Mouse (Mus musculus) gastrocnemius, postnatal 36 days (tissue): ENCODE measurements at regions not wholly inside any gene's neighbourhood (a gene's known extent, or its start where the extent isn't known, plus 50 kb on each side); places are given as distances from the start of the nearest gene placed in this dataset.

Experiments
- DNase-seq, 2 experiments: peaks; one replicate each; pipeline ENCODE4 v3.0.0; 2022
- intact Hi-C: fragments of 180-260 bp; cut with DNase I; formaldehyde crosslinking; loops from one replicate; pipeline ENCODE4 v1.15.1; 2025

DNA sequence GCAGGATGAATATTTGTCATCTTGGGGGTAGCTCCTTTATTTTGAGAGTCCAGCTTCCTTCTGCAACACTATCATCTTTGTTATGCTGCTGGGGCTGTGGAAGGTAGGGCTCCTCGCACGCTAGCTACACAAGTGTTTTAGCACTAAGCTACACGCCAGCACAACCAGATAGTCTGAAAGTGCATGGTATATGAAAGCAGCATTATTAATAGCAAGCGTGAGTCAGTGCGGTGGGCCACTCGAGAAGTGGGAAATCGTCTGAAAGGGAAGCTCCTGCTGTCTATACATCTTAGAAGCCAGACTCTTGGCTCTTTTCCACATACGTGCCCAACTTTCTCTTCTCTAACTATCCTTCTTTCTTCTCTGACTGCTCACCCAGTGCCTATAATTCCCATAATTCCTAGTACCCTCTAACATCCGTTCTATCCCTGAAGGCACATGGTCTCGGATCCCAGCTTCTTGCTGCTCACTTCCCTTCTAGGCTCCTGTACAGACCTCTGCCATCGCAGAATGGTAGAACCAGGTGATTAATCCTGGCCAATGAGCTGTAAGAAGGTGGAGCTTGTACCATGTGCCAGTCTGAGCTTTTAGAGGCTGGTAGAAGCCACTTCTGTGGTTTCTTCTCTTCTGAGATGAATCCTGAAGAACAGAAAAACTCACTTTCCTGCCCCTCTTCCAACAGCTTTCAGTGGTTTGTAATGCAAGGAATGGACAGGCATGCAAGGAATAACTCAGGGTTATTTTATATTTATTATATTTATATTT, 55.5 kb downstream of the E030025P04Rik start:
- DNase-seq, result no peak
- intact Hi-C loops, result no loop called here

DNA sequence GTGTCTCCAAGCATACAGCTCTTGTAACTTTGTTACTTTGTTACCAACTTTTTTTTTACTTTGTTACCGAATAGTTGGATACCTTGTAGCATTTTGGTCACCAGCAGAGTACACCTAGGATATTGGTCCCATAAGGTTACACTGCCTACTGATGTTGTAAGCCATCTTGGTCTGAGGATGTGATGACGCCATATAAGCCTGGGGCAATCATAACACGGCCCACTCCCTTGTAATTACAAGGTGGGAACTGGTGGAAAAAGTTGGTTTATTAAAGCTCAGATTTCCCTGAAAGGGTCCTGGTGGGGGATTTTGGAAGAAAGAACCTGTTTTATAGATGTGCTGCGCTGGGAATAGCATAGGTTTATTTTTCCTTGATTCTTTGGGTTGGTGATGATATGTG, 62.2 kb downstream of the E030025P04Rik start:
- intact Hi-C loops, result no loop called here
- DNase-seq, result no peak

DNA sequence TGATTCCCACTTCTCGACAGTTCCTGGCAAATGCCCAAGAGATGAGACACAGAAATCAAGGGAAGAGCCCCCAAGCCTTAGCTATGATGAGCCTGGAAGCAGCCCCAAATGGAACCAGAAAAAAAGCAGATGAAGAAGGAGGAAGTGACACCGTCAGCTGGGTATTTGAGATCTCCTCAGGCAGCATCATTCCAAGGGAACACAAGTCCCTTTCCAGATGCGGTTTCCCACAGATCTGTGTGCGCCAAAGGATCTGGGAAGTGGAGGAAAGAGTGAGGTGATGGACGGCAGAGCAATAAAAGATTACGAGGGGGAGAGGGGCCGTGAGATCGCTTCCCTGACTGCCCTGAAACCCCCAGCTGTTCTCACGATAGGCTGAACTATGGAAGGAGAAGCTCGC, 62.7 kb downstream of the E030025P04Rik start:
- no peak for DNase-seq
- intact Hi-C loops, result no loop called here

DNA sequence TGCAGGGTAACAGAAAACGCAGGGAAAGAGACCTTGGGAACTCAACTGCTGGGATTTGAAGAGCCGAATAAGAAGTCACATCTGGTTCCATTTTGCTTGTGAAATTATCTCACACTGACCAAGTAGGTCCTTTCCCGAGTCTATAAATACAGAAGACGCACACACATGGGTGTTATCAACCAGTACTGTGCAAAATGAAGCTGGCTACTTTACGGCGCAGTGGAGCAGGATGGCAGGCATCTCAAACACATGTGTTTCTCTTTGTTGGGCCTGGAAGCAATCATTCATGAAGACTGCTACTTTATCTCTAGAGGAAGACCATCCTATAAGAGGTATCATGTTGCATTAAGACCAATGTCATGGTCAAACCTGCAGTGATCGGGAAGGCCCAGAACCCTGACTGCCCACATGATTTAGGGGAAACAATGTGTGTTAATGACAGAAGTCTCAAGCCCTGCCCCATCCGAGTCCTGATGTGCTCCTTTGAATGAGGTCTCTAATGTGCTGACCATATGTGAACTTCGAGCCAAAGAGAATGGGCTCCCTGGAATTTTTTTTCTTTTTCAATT, 63.2 kb downstream of the E030025P04Rik start:
- intact Hi-C loops, result no loop called here
- DNase-seq, result no peak

DNA sequence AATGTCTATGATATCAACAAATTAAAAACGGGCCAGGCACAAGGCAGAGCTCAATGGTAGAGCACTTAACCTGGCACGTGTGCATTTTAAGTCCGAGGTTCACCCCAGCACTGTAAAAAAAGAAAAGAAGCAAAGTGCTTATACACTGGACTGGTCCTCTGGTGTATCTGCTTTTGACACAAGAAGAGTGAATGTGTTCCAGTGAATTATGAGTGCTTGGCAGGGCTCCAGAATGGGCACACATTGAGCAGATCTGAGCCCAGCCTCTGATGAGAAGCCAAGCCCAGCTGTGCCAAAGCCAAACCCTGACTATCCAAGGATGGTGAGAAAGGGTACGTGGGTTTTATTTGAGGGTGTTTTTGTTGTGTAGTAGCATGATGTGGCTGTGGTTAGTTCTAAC, 64.7 kb downstream of the E030025P04Rik start:
- no peak for DNase-seq

DNA sequence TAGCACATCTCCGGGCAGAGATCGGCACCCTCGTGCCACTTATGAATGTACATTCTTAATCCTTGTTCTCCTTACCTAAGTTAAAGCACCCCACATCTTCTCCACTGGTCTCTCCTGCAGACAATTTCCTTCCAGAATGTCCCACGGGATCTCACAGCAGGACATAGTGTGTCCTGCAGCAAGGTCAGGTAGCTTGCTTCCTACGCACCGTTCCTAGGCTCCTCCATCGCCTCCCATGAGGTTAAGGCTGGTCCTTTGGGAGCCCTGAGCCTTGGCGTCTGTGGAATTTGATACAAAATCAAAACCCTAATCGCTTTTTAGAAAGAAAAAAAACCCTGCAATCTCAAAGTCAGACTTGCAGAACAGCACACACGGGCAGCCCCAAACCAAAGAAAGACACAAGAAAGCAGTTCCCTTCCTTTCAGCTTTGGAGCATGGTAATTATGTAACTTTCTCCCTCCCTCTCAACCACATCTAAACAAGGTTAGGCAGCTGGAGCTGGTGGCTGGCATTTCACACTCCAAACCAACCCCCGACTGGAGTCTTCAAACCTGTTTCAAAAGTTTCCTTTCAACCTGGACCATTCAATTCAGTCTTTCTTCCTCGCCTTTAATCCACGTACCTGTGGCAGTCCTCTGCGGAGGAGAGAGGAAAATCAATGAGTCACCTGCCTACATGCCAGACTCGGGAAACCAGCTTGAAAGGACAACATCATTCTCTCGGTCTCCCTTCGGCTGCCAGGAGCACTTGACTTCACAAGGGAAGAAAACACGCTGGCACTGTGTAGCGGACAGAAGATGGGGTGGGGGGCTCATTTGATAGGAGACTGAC, 67.4 kb downstream of the E030025P04Rik start:
- DNase-seq, result no peak
- intact Hi-C loops, result no loop called here

More for the DNA sequence above, 64.7 kb downstream of the E030025P04Rik start:
- intact Hi-C loops, result no loop called here

DNA sequence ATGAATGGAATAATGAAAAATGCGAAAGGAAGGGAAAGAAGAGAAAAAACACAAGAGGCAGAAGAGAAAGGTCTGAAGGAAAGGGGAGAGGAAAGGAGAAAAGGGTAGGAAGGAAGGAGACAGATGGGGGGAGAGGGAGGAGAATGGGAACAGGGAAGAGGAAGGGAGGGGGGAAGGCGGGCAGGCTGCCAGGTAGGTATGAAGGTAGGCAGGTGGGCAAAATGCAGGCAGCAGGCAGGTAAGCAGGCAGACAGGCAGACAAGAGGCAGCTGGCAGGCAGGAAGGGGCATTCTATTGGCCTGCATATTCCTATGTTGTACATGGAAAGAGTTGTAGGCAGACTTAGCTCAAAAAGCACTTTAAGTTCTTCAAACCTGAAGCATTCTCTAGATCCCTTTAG, 72.8 kb downstream of the E030025P04Rik start:
- intact Hi-C loops, result no loop called here
- no peak for DNase-seq

DNA sequence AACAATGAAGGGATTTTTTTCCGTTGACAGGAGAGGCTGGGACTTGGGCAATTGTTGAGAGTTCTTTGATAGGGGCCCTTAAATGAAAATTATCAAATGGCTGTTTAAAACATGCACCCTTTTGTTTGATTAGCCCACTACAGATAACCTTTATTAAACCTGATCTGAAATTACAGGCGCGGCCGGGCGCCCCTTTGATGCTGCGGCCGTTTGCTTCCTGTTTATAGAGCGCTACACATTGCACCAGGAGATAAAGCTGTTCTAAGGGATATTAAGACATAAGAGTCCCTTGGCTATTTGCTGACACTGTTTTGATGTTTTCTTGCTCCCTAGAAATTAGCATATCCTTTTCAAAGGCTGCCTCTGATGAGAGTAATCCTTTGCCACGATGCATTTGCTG, 73.8 kb downstream of the E030025P04Rik start:
- DNase-seq, result no peak
- intact Hi-C loops, result no loop called here

DNA sequence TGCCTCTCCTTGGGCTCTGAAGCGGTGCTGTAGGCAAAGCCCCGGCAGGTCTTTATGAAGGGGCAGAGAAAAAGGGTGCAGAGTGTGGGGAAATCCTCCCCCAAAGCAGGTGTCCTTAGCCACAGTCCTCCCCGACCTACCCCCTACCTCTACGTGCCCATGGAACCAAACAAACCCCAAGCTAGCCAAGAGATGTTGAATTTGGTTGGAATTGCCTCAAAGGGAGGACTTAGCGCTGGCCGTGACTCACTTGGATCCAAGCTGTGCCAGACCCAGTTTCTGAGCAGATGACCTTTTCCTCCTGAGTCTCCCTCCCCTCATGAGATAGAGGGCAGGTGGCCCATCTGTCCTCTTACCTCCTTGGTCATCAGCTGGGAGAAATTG, 74.9 kb downstream of the E030025P04Rik start:
- intact Hi-C loops, result no loop called here
- DNase-seq, result no peak

DNA sequence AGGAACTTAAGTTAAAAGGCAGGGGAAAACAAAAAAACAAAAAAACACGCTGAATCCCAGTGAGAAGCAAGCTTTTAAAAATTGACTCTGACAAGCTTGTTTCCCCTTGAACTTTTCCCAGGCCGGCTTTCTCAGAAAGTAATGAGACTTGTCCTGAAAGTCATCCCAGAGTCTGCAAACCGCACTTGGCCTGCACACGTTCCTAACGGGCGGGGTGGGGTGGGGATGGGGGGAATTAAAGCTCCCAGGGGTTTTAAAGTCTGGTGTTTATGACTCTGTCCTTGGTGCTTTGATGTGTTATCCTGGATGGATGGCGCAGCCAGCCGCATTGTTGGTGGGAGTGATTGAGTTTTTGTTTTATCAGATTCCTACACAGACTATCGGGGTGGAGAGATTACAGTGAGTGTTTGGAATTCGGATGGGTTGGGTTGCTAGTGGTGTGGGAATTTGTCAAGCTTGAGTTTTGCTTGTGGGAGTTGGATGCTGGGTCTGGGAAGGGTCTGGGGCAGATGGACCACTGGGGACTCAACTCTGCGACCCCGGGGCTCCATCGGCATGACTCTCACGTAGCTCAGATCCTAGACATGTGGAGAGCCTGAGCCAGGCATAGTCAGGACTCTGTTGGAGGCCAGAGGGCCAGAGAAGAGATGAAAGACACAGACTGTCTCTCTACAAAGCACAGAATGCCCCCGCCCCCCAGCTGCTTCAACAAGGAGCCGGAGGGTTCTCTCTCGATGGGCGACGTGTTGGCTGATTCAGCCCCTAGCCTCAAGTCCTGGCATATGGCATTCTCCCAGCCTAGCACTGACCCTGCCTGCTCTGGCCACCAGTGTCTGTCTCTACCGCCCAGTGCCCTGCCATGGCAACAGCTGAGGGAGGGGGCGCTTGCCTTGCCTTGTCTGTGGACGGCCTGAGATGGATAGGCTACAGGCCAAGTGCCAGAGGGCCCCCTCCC, 75.5 kb downstream of the E030025P04Rik start:
- peak in 1 of 2 experiments; percentile 15 for DNase-seq
- intact Hi-C loops, result no loop called here

DNA sequence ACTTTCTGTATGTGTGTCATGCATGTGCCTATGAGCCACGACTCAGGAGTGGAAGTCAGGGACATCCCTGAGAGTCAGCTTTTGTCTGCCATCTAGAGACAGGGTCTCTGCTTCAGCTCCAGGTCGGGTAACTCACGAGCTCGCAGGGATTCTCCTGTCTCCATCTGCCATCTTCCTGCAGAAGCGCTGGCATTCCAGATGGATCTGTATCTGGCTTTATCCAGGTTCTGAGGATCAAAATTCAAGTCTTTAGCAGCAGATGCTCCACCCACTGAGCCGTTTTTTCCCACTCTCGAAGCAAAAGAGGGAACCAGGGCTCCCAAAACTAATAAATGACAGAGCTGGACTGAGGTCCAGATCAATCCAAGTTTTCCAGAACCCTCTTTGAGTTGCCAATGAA, 76.4 kb downstream of the E030025P04Rik start:
- no peak for DNase-seq
- intact Hi-C loops, result no loop called here

DNA sequence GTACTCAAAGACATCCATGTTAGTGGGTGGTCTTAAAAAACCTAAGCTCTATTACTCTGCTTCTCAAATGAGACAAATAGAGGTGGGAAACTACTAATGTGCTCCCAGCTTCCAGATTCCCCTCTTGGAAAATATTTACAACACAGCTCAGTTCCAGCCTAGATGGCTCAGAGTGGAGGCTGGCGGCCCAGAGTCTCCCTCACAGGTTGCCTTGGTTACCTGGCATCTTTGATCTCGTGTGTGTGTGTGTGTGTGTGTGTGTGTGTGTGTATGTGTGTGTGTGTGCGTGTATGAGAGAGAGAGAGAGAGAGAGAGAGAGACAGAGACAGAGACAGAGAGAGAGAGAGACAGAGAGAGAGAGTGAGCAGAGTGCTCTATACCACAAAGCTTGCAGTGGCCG, 82.2 kb downstream of the E030025P04Rik start:
- intact Hi-C loops, result no loop called here
- no peak for DNase-seq

DNA sequence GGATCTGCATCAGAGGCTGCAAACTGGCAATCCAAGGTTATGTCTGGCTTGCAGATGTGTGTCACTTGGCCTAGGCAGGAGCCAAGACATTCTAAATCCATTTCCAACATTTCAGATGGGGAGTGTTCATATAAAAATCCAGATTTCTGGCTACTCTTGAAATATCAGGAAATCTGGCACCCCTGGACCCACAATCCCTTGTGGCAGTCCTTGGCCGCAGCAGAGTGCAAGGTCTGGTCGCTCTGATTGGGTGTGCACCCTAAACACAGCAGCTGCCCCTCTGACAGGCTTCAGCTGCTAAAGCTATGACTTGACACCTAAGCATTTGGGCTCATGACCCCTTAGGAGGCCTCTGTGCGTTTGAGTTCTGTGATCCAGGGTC, 83.7 kb downstream of the E030025P04Rik start:
- intact Hi-C loops, result no loop called here
- DNase-seq, result peak in 1 of 2 experiments; percentile 25

DNA sequence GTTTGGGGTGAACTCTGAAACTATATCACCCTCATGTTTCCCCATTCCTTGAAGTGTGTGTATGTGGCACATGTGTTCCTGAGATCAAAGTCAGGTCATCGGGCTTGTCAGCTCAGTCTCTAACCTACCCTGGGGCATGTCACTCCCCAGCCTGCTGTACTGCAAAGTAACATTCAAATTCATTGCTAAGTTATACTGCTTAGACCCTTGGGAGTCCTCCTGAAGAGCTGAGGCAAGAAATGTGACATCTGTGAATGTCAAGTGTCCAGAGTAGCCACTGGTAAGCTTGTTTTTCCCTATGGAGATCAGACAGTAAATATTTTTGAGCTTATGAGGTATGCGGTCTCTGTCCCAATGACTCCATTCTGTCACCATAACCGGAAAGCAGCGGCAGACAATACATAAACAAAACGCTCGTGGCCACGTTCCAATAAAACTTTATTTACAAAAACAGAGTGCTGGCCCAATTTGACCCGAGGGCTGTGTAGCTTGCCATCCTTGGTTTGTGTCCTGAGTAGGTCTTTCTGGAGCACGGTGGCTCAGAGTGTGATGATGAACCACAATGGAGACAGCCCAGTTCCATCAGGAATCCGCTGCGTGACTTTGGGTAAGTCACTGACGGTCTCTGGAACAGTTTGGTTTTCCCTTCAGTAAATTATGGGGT, 84.2 kb downstream of the E030025P04Rik start:
- intact Hi-C loops, result no loop called here
- no peak for DNase-seq

DNA sequence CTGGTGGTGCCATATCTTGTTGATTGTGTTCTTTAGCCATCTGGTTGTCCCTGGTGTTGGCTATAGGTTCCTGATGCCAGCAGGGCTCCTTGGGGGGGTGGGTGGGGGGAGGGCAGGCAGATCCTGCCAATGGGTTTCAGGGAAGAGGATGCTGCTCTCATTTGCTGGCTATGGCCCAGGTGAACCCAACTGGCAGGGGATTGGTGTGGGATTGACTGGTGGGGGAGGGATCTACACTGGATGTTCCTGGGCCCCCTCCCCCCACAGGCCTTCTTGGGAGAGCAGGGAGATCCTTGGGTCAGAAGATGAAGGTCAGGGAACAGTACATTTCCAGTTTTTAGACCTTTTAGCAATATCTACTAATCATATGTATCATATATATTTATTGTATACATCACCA, 86.1 kb downstream of the E030025P04Rik start:
- no peak for DNase-seq
- intact Hi-C loops, result no loop called here

DNA sequence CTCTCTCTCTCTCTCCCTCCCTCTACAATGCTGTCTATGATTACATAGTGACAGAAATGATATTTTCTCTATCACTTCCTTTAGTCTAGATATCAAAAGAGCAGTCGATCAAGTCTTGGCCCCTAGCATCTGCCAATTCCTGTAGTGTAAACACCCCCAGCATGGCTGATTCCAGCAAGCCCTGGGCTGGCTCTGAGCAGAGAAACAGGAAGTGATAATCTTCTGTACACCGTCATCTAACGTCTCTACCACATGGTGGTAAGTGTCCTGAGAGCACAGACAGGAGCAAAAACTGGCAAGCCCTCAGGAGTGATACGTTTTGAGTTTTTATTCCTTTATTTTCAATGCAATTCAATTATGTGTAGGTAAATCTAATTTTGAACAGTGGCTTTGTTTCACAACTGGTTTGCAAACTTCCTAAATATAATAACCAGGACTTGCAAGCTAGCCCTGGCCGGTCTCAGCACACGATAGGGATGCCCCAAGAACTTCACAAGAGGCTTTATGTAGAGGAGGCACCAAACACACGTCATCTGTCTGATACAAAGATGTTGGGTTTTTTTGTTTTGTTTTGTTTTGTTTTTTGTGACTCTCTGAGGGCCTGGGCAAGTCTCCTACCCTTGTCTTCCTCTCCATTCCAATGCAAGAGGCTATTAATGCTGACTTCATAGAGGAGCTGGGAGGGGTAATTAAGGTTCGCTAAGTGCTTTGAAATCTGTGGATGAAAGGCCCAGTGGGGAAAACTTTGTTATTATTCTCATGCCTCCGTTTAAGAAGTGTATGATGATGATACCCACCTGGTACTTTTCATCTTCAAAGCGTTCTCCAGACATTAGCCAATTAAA, 95.7 kb downstream of the E030025P04Rik start:
- no peak for DNase-seq
- intact Hi-C loops, result no loop called here

DNA sequence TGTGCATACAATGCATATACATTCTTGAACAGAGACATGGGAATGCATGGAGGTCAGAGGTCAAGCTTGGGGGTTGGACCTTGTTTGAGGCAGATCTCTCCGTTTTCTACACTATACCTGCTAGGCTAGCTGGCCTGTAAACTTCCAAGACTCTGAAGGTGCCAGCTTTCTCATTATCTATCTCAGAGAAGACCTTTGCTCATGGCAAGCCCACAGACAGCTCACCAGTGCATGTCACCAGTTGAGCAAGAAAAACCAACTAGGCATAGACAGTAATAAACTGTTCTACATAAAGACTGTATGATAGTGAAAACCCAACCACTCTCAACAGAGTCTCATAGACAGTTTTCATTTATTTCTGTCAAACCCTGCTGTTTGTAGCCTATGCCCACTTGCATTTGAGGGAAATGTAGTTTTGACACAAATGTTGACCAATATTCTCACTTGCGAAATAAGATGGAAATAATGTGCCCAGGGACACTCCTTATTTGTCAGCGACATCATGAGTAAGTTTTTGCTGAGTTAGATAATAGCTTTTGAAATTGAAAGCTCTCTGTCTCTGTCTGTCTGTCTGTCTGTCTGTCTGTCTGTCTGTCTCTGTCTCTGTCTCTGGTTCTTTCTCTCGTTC, 96.6 kb downstream of the E030025P04Rik start:
- intact Hi-C loops, result no loop called here
- DNase-seq, result no peak

DNA sequence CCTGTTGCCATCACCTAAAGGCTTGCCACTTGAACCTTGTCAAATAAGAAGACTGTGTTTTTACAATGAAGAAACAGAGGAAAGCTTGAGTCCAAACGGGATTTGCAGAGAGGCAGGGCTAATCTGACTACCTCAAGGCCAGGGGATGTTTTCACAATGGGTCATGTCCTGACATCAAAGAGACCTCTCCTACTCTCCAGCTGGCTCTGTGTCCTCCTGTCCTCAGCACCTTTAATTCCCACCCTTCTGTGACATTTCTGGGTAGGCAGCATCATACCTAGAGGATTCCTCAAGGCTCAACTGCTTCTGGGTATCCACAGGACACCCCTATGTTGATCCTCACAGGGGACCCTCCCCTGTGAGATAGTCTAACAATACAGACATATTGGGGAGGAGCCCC, 97.7 kb downstream of the E030025P04Rik start:
- intact Hi-C loops, result no loop called here
- no peak for DNase-seq

DNA sequence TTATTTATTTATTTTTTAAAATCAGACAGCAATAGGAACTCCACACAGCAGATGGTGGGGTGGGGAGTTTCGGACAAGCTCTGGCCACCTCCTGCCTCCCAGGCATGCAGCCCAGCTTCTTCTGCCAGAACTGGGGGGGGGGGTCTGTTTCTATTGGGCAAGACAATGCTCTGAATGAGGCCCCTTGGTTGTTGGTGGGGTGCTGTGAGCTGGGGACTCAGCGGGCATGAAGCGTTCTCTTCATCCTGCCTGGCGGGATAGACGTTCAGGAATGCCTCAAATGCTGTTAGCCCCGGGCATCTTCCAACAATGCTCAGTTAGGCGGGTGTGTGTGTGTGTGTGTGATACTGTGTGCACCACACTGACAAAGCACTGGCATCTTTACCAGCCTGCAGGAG, 103.7 kb downstream of the E030025P04Rik start:
- DNase-seq, result no peak
- intact Hi-C loops, result no loop called here
